Mouse (Mus musculus): ENCODE measurements around the gene Slc24a2.

Slc24a2 gene

DNA sequence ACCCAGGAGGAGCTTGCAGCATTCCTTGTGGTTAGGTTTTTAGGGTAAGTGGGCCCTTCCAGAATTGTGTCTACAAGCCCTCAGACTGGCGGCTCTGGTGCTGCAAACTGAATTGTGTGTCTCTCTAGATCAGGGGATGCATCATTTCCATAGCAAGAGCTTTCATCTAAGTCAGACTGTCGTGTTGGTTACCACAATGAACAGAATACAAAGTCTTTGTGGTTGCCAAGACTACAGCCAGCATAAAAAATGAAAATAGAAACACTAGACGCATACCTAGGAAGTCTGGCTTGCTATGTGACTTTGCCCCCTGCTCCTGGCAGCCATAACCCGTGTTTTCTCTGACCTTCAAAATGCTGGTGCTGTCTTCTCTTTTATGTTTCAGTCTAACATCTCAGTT, 114.6 kb downstream of the Slc24a2 start:
- no peak for DNase-seq (ENCODE audit: low spot score)

DNA sequence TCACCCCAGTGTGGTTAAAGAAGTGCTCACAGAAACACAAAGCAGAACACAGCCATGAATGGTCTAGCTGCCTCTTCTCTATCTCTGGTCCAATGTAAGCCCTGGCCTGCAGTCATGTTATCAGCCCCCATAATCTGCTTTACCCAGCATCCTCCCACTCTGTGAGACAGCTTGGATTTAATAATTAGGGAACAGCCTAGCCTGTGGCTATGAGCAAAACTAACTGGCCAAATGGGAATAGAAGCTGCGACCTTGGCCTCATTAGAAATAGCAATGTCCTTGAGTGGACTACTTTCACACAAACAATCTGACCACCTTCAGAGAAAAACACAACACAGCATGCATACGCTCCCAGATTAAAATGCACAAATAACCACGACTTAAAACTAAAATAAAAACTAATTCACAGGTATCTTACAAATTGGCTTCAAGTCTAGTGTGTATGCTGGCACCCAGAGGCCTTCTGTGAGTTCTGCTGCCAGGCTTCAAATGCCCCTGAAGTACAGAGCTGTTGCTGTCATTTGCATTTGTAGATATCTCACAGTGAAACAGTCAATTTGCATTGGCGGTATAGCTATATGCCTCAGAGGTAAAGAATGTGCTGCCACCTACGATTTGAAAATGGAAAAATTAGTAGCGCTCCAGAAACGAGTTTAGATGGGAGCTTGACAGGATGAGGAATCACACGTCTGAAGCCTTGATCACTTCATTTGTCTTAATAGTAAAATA, 120.8 kb downstream of the Slc24a2 start:
- no peak for DNase-seq (ENCODE audit: low spot score)

DNA sequence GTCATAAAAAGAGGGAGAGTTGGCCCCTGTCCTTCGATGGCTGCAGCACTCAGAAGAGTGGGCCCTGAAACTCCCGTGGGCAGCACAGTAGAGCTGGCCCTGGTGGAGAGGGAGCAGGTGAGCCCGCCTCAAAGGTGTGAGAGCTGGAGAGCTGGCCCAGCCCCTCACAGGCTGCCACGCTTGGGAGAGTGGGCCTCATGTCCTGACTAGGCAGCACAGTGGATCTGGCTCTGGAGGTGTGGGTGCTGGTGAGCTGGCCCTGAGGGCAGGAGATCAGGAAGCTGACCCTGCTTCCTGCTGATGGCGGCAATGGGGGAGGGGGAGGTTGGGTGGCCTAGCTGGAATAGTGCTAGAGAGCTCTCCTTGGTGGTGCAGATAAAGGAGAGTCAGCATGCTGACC, 129.3 kb downstream of the Slc24a2 start:
- DNase-seq (ENCODE audit: low spot score): no peak

DNA sequence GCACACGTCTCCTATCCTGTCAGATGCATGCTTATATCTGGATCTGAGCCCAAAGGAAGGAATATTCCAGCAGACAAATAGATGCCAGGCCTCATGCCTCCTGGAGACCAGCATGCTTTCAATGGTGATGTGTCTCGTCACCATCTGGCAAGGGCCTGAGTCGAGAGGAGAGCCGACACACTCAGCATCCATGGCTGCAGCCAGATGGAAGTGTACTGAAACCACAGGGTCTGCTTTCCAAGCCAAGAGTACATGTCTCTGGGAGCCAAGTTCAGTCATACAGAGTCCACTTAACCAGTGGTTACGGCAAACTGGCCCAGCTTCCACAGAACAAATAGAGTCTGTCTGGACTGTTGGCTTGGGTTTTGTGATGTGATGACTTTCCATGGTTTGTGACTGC, 134.1 kb downstream of the Slc24a2 start:
- peak; percentile 37 for DNase-seq (ENCODE audit: low spot score)

DNA sequence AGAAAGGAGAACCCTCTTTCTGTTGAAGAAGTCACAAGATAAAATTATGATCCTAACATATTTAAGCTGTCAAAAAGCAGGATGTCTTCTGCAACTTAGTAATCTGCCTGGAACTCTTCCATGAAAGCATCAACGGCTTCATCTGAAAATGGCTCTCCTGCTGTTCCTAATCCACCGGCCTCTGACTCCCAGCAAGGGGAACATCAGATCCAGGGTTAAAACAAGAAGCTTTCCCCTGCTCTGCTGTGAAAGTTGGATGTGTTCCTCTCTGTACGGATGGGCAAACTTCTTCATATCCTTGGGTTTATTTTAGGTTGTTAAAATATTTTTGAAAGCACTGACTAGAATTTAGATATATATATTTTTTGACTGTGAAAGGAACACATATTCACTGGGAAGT, 136.7 kb downstream of the Slc24a2 start:
- DNase-seq (ENCODE audit: low spot score): no peak

DNA sequence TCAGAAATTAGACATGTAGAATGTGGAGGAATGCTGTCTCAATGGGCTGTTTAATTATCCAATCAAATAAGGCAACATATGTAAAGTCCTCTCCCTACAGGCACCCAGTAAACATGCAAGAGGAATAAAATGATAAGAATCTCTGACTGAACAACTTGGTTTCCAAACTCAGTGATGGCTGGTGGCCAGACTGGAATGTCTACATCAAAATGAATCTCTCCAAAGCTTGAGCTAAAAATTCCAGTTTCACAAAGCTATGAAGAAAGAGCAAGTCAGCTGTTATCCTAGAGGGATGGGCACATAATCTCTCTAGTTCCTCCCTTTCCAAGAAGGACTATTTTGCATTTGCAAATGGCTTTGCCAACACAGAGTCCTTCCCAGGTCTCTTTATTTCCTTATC, 139.4 kb downstream of the Slc24a2 start:
- no peak for DNase-seq (ENCODE audit: low spot score)

DNA sequence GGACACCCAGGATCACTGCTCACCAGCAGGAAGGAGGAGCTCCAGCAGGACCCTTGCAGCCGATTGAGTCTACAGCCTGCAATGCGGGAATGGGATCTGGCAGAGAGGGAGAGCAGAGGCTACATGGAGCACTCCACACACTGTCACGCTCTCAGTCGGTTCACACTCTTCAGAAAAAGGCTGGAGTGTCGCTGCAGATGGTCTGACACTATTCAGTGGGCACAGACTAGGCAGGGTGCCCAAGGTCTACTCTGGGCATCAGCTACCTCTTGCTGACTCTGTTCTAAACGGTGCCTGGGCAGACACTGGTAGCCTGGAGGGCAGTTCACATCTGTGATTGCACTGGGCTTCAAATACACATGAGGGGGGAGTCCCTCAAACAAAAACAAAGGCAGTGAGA, 141.6 kb downstream of the Slc24a2 start:
- DNase-seq (ENCODE audit: low spot score): no peak

DNA sequence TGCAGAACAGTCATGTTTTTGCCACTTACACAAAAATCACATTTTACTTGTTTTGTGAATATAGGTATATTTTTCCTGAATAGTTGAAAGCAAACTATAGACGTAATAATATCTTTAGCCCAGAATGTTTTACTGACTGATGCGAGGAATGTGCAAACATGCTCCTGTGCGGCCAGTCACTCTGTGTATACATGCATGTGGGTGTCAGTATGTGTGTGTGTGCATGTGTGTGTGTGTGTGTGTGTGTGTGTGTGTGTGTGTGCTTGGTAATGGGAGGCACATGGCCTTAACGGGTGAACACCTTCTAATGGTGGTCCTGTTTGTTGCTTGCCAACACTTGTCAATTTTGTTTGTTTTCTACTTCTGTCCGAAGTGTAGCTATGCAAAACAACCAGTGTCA, 142.7 kb downstream of the Slc24a2 start:
- DNase-seq (ENCODE audit: low spot score): no peak

DNA sequence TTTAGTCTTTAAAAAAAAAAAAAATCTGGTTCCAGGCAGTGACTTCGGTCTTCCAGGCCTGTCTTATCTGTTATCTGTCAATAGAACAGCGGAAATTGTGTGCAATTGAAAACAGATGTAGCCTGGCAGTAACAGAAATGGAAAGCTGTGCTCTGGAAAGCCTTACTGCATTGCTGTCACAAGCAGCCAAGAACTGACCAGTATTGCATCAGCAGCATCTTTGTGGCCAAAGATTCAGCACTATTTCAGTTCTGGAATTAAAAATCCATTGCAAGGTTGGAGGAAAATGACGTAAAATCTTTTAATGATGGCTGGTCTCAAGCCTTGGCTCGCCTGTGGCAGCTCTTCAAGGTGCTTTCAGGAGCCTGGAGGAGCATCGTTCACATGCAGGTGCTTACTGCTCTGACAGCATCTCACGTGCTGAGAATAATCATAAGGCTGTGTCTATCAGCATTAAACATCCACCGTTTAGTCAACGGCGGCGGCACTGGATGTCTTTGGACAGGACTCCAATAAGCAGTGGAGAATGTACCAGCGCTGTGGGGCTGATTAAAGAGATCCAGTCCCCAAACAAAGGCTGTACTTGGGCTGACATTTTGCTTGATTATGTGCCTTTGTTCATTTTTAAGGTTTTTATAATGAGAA, 143.2 kb downstream of the Slc24a2 start:
- peak; percentile 90 for DNase-seq (ENCODE audit: low spot score)

DNA sequence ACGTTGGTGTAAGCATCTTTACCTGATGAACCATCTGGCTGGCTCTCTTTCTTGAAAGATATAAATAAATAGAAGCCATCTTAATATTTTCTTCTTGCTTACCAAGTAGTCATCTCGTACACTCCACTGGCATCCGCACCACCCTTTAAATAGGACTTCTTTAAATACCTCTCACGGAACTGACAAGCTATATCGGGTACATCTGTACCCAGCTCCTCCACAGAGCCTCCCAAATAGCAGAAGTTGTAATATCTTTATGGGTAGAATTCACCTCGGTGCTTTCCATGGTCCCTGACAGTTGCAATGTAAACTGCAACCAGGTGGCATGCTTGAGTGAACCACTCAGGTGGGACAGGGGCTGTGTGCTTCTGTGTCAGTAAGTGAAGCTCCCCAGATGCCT, 149.0 kb downstream of the Slc24a2 start:
- DNase-seq (ENCODE audit: low spot score): no peak

DNA sequence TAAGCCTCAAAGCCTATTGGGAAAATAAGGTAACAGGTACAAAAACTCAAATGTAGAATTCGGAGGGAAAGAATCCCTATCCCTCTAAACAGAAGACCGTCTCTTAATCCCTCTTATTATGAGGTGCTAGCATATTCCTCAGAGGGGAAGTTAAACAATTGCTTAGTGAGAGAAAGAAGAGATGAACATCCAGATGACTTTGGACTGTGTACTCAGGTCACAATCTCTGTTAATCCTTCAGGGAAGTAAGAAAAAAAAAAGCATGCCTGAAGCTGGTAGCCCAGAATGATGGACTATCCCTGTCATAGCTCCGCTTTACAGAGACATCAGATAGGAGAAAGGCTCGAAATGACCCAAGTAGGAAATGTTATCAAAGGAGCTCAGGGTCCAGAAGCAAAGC, 151.0 kb downstream of the Slc24a2 start:
- DNase-seq (ENCODE audit: low spot score): no peak

DNA sequence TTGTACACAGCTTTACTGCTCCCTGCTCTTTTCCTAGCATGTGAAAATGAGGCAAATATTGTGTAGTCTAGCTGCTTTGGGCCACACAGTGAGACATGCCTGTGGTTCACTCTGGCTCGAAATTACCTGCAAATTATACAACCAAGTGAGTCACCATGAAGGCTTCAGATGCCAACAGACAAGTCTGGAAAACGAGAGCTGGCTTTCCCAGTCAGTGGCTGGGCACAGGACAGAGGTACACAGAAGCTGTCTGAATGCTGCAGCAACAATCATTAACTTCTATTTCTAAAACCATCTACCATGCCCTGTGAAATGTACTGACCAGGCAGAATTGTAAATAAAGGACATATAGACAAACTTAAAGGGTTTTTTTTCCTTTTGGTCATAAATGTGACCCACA, 151.6 kb downstream of the Slc24a2 start:
- no peak for DNase-seq (ENCODE audit: low spot score)

DNA sequence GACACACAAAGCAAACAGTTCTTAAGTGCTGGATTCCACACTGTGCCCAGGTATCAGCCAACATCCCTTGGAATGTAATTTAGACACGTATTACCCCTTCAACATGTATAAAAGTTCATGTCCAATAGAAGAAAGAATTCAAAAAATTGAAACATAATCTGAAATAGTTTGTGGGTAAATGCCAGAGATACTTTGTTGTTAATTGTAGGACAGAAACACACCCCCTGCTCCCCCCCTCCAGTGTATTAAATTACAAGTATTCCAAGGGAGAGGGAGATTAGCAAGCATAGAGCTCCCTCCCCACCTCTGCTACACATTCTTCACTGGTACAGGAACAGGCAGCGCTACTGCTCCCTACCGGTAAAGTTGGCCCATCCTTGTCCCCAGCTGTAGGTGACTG, 154.5 kb downstream of the Slc24a2 start:
- DNase-seq (ENCODE audit: low spot score): no peak

DNA sequence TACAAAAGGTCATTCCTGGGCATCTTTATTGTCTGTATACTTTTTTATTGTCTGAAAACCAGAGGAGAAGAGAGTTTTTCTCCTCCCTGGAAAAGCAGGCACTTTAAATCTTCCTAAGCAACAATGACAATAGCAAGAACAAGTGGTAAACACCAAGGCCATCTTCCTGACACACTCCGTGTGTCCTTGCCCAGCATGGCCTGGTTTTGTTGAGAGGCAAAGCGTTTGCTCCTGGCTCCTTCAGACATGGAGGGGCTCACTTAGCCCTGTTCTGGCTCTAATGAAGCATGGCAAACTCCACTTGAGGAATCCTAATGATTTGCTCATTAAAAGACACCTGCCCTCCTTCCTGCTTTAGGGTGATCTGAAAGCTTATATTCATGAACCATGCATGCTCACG, 162.2 kb downstream of the Slc24a2 start:
- no peak for DNase-seq (ENCODE audit: low spot score)

DNA sequence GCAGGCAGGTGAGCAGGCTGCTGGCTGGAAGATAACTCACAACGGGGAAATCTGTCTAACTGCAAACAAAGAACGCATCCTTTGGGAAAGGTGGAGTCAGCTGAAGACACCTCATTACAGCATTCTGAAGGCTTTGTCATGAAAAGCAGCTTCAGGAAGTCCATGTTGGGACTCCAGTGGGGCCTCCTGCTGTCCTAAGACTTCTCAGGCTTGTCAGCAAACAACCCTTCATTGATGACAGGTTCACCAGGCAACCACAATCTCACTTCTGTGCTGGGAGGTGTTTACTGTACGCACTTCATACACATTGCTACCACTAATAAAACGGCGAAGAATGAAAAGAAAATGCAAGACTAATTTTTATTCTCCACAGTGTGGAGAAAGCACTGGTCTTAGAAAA, 165.1 kb downstream of the Slc24a2 start:
- DNase-seq (ENCODE audit: low spot score): no peak

DNA sequence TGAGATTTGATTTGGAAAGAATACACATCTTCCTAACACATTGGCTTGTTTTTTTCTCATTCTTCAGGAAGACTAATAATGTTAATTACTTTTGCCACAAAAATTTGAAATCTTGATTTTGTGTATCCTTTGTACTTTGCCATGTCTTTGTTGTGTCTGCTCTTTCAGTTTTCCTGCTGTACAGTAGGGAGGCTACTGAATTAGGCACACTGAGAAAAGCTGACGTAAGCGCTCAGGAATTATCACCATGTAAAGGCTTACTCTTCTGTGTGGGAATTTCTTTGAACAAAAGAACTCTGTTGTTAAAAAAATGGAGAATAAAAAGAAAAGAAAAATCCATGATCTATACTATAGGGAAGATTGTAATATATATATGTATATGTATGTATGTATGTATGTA, 165.7 kb downstream of the Slc24a2 start:
- DNase-seq (ENCODE audit: low spot score): no peak

DNA sequence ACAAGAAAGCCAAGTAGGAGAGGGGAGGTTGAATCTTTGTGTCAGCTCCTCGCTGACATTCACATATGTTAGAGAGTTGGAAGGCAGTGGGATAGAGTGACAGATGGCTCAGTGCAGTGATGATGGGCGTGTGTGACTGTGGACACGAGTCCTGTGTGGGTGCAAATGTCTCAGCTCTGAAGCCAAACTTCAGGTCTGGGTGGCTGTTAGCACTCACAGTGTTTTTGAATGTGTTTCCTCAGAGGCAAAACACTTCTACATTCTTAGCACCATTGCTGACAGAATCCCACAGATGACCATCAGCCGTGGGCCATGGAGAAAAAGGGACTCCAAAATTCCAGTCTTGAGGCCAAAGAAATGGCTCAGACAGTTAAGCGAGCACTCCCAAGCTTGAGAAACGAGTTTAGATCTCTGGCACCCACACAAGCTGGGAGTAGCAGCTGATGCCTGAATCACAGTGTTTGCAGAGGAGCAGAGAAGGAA, 167.5 kb downstream of the Slc24a2 start:
- no peak for DNase-seq (ENCODE audit: low spot score)

DNA sequence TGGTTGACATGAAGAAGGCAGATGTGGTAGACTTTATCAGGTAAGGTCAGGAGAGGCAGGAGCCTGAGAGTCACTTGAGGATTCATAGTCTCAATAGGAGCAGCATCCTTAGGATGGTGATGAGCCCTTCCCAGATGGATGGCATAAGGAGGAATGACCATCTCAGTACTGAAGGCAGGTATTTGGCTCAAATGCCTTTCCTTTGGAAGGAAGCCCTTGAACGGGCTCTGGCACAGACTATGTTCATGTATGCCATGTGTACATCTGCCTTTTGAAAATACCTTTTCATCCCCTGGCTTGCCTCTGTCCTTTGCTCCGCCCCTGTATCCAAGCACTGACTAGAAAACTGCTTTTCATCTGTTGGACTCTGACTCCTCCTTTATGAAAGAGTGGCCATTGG, 168.6 kb downstream of the Slc24a2 start:
- no peak for DNase-seq (ENCODE audit: low spot score)

DNA sequence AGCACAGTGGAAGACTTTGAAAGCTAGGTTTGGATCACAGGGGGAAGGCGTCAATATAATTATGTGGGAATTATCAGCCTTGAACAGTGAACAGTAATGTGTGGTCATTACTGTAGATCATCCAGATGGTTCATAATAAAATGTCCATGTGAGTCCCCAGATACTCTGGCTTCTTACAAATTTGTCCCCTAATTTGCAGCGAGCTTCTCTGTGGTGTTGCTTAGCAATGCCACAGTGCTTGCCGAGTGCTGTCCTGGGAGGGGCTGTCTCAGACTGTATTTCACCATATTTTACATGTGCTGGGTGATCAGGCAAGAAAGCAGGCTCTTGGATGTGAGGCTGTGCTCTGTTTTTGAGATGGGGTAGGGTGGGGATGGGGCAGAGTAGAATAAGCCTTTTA, 172.7 kb downstream of the Slc24a2 start:
- DNase-seq (ENCODE audit: low spot score): no peak

DNA sequence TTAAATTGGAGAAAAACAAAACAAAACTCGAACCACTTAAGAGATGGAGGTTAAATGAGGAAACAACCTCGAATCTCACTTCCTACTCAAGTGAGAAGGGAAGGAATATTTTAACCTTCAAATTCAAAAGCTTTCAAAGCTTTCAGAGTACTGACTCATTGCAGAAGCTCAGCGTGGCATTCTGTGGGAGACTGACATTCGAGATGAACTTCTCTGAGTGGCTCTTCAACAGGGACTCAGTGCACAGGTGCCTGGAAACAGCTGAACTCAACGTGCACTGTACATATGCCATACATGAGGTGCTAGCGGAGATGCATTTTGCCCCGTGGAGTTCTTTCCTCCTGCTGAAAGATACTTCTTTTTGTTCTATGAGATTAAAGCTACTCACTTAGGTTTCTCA, 174.5 kb downstream of the Slc24a2 start:
- no peak for DNase-seq (ENCODE audit: low spot score)

DNA sequence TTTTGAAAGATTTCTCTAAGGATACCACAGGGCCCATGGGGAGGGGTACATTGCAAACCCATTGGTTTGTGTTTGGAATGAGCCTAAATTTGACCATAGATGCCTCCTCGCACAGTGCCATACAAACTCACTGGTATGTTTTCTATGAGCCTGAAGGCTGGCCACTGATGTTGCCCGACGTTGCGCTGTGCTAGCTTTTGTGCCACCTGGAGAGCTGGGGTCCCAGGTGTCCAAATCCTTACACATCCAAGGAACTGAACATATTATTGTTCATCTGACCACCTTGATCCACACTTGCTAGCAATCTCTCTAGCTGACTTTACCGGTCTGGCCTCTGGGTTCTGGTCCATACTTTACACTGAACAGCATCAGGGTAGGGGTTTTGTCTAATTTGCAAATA, 177.4 kb downstream of the Slc24a2 start:
- DNase-seq (ENCODE audit: low spot score): no peak

DNA sequence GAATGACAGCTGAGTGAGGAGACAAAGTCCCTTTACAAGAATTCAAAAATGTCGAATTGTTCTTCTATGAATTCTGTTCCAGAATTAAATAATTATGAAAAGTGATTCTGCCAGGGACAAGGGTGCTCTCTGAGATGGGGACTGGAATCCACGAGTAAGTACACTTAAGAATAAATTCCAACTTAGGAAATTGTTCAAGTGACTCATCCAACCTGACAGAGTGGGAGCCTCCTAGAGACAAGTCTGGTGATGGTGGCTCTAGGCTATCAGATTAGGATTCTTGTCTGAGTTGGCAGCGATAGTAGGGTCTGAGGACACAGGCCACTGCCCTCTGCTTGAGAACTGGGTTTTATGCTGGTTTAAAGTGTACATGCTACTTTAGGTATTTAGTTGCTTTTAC, 181.2 kb downstream of the Slc24a2 start:
- DNase-seq (ENCODE audit: low spot score): no peak

DNA sequence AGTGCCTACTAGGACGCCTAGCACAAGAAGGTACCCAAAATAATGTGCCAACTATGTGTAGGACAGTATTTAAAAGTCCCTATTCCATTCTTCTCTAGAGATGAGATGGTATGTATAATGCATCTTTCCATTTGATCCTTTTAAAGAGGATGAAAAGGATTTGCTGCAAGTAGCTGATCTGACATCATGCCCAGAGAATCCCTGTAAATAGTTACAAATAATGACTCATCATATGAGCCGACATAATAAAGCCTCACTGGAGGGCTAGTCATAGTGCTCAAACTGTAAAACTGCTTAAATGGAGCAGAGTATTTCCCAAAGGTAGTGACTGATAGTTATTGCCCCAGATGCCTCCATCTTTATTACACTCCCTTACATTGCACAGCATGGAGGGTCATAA, 183.1 kb downstream of the Slc24a2 start:
- DNase-seq (ENCODE audit: low spot score): no peak

DNA sequence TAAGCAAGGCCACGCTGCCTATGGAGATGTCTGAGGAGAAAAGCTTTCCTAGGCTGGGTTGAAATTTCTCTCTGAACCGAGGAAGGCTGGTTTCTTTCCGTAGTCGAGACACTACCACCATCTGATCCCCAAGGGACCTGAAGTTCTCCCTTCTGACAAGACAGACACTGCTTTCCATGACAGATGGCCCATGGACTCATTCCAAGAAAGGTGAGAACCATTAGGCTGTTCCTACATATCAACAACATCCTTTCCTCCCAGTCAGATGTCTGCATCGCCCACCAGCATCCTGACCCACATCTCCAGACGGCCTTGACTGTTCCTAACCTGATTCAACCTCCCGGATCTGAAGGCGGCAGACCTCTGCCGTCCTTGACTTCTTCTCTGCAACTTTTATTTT, 187.0 kb downstream of the Slc24a2 start:
- no peak for DNase-seq (ENCODE audit: low spot score)
